Mouse (Mus musculus): Measurements from ENCODE around the gene Cept1.

DNA sequence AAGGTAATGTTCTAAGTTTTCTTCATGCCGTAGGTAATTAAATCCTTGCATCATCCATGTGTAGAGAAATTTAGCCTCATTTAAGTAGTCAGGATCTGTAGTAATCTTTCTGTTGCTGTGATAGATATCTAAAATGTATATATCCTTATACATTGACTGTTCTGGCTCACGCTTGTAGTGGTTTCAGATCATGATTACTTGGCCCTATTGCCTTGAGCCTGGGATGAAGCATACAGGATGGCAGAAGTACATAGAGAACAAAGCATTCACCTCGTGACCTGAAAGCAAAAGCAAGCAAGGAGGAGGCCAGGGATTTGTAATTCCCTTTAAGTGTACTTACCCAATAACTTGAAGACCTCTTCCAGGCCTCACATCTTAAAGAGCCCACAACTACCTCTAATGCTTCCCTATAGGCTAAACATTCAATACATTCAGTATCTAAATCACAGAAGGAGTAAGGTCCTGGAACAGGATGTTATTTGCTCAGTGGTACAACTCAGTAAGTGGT is 8.2 kb upstream of the Cept1 start:
- TF ChIP-seq CTCF (IDR thresholded peaks at IDR 0.05; ENCODE audit: borderline replicate concordance, insufficient read depth, low read depth, low read length) (no peak), POLR2A (IDR thresholded peaks at IDR 0.05; ENCODE audit: borderline replicate concordance, insufficient read depth, low read length) (no peak)
